Mouse (Mus musculus) kidney, postnatal 10 days (tissue): ENCODE measurements at regions not wholly inside any gene's neighbourhood (a gene's known extent, or its start where the extent isn't known, plus 50 kb on each side); places are given as distances from the start of the nearest gene placed in this dataset.

Source experiments
- DNase-seq: peaks from one replicate; pipeline ENCODE4 v3.0.0; 2021; ENCODE audit warnings: mixed read lengths

DNA sequence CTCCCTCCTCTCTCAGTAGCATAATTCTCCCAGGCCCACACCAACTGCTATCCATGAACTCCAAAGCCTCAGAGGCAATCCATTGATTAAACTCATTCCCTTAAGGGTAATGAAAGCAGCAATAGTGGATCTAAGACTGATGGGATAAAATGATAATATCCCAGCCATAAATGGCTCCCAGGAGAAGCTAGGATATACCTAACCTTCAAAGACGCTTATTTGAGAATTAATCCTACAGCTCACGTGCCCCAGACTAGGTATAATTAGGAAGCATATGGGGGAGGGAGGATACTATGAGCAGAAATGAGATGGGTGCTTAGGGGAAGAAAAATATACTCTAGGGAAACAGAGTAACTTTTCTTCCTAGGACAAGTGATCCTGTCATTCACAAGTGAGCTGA is 52.8 kb upstream of the Rnf32 start:
- no peak for DNase-seq

- DNase-seq: no peak
Observed at GRCm38 (mm10) chr5:29142502-29142901, 53.3 kb upstream of the Rnf32 start.

- no peak for DNase-seq
Observed at GRCm38 (mm10) chr5:29137481-29137880, 58.3 kb upstream of the Rnf32 start.

DNA sequence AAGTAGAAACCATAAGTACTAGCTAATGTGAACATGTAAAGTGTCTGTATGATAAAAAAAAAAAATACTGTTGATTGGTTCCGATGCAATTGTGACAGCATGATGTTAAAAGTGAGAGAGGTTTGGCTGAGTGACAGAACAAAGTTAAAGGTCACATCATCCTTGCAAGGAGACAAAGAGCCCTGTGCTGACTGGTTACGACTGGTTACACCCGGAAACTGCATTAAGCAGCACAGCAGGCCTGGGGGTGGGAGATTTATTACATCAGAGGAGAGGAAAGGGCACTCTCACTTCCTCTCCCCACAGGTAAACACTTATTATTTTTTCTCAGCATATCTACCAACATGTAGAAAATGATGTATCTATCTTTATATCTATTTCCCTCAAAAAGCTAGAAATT is 63.5 kb upstream of the Rnf32 start:
- DNase-seq: peak; percentile 24

- DNase-seq: no peak
Observed at GRCm38 (mm10) chr5:29131762-29132161, 64.0 kb upstream of the Rnf32 start.

DNA sequence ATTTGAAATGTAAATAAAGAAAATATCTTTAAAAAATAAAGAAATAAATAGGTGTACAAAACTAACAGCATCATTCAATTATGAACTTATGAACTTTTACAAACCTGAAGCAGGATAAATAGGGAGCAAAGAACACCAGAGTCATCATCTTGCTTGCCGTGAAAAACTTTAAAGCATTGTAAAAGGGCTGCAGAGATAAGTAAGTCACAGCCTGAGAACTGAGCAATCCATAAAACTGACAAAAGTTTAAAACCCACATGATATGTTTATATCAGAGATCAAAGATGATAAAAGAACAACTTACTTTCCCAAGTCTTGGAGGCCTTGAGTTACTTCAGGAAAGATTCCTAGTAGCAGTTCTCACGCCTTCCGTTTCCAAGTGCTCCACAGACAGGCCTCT is 66.1 kb upstream of the Rnf32 start:
- no peak for DNase-seq

- DNase-seq: no peak
Observed at GRCm38 (mm10) chr5:29116942-29117341, 78.8 kb upstream of the Rnf32 start.

- no peak for DNase-seq
Observed at GRCm38 (mm10) chr5:29112531-29112930, 83.3 kb upstream of the Rnf32 start.

DNA sequence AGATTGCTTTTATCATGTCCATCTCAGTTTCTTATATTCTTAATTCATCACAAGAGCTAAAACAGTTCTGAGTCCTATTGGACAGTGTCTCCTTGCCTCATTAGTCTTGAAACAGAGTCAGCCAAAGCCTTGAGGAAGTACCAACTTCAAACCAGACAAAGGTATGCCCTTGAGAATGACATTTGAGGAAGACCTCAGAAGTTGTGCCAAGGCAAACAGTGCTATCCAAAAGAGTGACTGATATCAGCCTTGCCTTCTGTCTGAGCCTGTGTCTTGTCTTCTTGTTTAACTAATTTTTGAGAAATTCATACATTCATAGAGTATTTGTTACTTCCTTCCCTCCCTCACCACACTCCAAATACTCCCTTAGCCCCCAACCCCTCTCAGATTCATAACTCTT is 88.5 kb upstream of the Rnf32 start:
- DNase-seq: no peak

DNA sequence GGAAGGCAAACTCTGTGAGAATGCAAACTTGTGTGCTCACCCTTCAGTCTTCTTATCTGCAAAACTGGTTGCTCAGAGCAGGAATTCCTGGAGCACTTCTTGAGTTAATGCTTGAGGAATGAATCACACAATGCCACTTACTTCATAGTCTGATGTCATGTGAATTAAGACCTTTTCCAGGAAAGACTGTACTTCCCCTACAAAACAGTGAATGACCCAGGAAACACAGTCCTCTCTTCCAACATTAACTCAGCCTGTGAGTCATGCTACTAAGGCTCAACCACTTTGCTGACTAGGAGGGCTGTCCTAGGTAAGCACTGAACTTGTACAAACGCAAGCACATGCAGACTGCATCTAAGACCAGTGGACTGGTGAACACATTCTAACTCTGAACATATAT is 112.5 kb upstream of the Rnf32 start:
- DNase-seq: no peak

- DNase-seq: no peak
Observed at GRCm38 (mm10) chr5:29054393-29054792, 141.4 kb upstream of the Rnf32 start.

- DNase-seq: peak; percentile 51
Observed at GRCm38 (mm10) chr5:29036636-29037035, 159.2 kb upstream of the Rnf32 start.

DNA sequence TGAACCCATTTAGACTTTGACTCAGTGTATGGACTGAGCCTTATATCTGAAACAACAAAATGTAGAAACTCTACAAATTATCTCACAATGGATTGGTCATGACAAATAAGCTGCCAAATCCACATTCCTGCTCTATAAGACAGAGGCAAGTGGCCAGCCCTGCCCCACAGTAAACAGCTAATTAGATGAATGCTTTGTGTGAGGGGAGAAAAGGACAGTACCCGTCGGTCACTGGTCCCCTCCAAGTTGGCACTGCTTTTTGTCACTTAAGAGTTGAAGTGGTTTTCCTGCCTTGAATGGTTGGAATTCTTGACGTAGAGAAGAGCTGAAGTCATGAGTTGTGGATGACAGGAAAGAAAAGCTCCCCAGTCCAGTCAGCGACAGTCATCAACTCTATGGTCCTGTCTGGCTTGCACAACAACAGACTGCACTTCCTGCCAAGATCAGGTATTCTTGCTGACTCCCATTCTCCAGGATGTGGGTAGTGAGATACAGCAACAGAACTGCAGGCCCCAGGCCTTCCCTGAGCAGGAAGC is 162.3 kb upstream of the Rnf32 start:
- DNase-seq: no peak

- DNase-seq: no peak
Observed at GRCm38 (mm10) chr5:29030525-29030924, 165.3 kb upstream of the Rnf32 start.

- no peak for DNase-seq
Observed at GRCm38 (mm10) chr5:29029957-29030356, 165.8 kb upstream of the Rnf32 start.

DNA sequence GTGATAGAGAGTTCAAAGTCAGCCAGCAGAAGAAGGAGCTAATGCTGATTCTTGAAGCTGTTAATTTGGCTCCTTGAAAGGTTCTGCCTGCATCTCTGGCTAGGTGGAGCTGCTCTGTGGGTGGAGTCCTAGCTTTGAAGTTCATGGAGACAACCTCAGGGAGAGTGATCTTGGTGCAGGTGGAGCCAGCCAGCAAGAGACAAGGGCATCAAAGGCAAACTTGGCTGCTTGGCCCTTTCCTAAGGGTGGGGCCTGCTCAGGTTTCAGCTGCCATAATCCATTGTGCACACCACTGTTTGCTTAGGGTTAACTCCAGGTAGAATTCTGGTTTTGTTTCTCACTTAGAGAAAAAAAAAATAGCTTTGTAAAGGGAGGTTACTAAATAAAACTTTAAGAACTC is 170.7 kb upstream of the Rnf32 start:
- no peak for DNase-seq

- no peak for DNase-seq
Observed at GRCm38 (mm10) chr5:28992796-28993195, 203.0 kb upstream of the Rnf32 start.

GRCm38 (mm10) chr5:28979932-28980331 is 215.9 kb upstream of the Rnf32 start:
- DNase-seq: no peak

- DNase-seq: no peak
Observed at GRCm38 (mm10) chr5:28970404-28970803, 225.4 kb upstream of the Rnf32 start.

GRCm38 (mm10) chr5:28955036-28955435 is 240.8 kb upstream of the Rnf32 start:
- DNase-seq: peak; percentile 52

DNA sequence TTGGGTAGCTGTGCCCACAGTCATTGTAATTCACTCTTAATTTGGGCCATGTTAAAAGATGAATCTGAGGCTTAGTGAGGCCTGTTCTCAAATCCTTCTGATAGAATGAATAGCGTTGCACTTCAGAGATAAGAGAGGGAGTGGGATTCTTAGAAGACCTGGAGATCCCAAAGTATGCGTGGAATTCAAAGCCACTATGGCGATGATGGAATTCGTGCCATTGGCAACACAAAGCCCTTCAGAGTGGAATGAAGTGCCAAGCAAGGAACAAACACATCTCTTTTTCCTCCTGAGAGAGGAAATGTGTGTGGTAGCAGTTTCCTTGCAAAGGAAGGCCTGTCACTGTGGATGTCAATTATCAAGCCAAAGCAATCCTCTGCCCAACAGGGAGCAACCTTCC is 248.3 kb upstream of the Rnf32 start:
- DNase-seq: no peak

DNA sequence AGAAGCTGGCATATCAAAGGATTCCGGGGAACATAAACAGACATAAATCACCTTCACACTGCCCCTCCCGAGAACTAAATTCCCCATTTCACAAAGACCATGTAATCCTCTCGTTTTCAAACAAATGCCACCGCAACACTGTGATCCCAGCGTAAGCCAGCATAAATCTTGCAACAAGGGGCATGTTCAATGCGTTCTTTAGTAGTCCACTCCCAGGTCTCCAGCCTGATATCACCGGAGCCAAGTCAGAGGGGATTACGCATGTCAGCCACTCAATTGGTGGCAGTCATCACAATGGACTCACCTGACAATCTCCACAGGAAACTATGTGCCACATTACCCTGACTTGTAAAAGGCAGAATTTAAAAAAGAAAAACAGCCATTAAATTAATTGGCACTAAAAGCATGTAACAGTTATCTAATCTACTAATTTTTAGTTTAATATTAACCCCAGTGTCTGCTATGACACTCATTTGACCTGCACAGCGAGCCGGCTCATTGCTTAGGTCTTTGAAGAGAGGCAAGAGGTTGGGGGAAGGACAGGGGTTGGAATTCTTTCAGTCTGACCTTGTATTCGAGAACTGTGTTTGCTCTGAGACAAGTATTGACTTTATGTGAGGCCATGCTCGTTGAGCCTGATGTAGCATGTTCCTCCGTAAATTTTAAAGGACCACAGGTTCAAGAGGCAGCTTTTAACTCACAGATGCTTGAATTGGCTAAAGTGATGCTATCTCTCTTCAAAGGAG is 252.0 kb upstream of the Rnf32 start:
- DNase-seq: no peak

GRCm38 (mm10) chr5:28940972-28941371 is 254.8 kb upstream of the Rnf32 start:
- DNase-seq: no peak

DNA sequence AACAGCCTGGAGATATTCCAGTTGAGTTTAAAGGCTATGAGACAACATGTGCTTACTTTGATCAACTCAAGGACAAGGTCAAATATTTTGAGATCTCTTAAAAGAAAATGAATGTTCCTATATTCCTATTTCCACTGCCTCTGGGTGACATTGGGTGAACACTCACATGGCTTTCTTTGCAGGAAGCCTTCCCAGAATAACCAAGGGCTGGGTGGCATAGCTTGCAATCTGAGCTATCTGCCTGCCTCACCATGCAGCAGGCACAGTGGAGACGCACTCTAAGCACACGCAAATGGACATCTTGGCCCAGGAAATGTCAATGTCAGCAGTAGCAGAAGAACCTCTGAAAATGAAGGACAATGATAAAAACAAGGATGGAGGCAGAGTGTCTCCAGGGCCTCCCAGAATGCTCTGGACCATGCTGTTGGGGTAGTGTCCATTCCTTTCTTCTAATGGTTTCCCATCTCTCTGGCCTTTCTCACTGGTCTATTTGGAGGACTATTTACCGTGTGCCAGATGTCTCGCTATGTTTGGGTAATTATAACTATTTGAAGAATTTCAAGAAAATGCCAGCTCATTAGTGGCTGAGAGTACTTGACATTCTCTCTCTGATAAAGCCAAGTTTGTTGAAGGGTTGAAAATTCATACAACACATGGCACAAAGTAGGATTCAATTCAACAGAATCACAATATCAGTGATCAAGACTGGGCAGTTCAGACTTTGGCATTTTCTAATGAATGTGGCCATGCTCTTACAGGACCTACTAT is 276.3 kb upstream of the Rnf32 start:
- no peak for DNase-seq
